Mouse (Mus musculus) layer of hippocampus, adult 18-20 months (tissue): ENCODE results near the gene Mettl21a. TPM values are rescaled to one million over a fixed set of nuclear protein-coding genes. Genes with fewer than 3 reads are reported as not detected.
"Not testable (repeated sequence)": the region's sequence is repeated elsewhere in the genome, so short reads cannot be mapped to it uniquely, and the experiment has no call there.

Experiments used
- DNase-seq, 2 experiments: peaks; one replicate each; pipeline ENCODE4 v3.0.0; 2022; ENCODE audit warnings: low spot score in 2 of 2
- long read RNA-seq: library from polyadenylated mRNA; stranded (forward); transcript quantifications from one replicate; pipeline ENCODE4 v2.0.0, GENCODE M21; 2021
- total RNA-seq, 2 experiments: library from RNA; stranded (reverse); gene quantifications; 2 replicates each; pipeline ENCODE4 v1.2.3; 2021

Gene Mettl21a
- 10 to 100 TPM; 11.9 to 12.0 TPM for total RNA-seq
- long read RNA-seq, transcript Mettl21a-202 (4 exons, 2,030 nt): major isoform, 10 of 14 reads
- long read RNA-seq, partial matches to known transcripts: 0 of 14 reads
- long read RNA-seq, other reads (novel, unspliced or antisense): 0 of 14 reads

- DNase-seq: peak; percentile 93 to 96
These were observed at the start of gene Mettl21a for GRCm38 (mm10) chr1:64616881-64617714. Mettl21a (minus strand) TSS chr1:64617242.

- DNase-seq: no peak
These were observed 41.8 kb upstream of the Mettl21a start for GRCm38 (mm10) chr1:64658876-64659275.

- no peak for DNase-seq
These were observed 39.5 kb upstream of the Mettl21a start for GRCm38 (mm10) chr1:64656423-64657129.

GRCm38 (mm10) chr1:64655415-64655814 is 38.4 kb upstream of the Mettl21a start:
- no peak for DNase-seq

GRCm38 (mm10) chr1:64653701-64654100 is 36.7 kb upstream of the Mettl21a start:
- DNase-seq: no peak

GRCm38 (mm10) chr1:64649362-64650124 is 32.5 kb upstream of the Mettl21a start:
- no peak for DNase-seq

GRCm38 (mm10) chr1:64644513-64644912 is 27.5 kb upstream of the Mettl21a start:
- peak in 1 of 2 experiments; percentile 66 for DNase-seq

GRCm38 (mm10) chr1:64642541-64642940 is 25.5 kb upstream of the Mettl21a start:
- DNase-seq: not testable (repeated sequence)

GRCm38 (mm10) chr1:64641069-64641468 is 24.0 kb upstream of the Mettl21a start:
- peak in 1 of 2 experiments; percentile 29 for DNase-seq

- DNase-seq: no peak
These were observed 22.2 kb upstream of the Mettl21a start for GRCm38 (mm10) chr1:64639279-64639678.

GRCm38 (mm10) chr1:64635624-64636023 is 18.6 kb upstream of the Mettl21a start:
- DNase-seq: no peak

GRCm38 (mm10) chr1:64633237-64633636 is 16.2 kb upstream of the Mettl21a start:
- peak in 1 of 2 experiments; percentile 42 for DNase-seq

GRCm38 (mm10) chr1:64631526-64631925 is 14.5 kb upstream of the Mettl21a start:
- no peak for DNase-seq

- no peak for DNase-seq
These were observed 8.2 kb upstream of the Mettl21a start for GRCm38 (mm10) chr1:64625214-64625613.

- no peak for DNase-seq
These were observed 6.8 kb upstream of the Mettl21a start for GRCm38 (mm10) chr1:64623558-64624435.

GRCm38 (mm10) chr1:64621116-64621515 is 4.1 kb upstream of the Mettl21a start:
- no peak for DNase-seq

GRCm38 (mm10) chr1:64618226-64618625 is 1.2 kb upstream of the Mettl21a start:
- no peak for DNase-seq

GRCm38 (mm10) chr1:64617715-64617984 is 608 bp upstream of the Mettl21a start:
- DNase-seq: peak; percentile 70 to 93

- no peak for DNase-seq
These were observed 536 bp downstream of the Mettl21a start for GRCm38 (mm10) chr1:64616531-64616880.

- no peak for DNase-seq
These were observed 966 bp downstream of the Mettl21a start for GRCm38 (mm10) chr1:64616076-64616475.
